Mouse (Mus musculus): Measurements from ENCODE around the gene Ctsh. TPM values are rescaled to one million over a fixed set of nuclear protein-coding genes. Genes with fewer than 3 reads are reported as not detected.
"Not testable (repeated sequence)": the region's sequence is repeated elsewhere in the genome, so short reads cannot be mapped to it uniquely, and the experiment has no call there.

The Ctsh gene
- polyA plus RNA-seq, 1 experiment from 2014 or later: 21.9 TPM

DNA sequence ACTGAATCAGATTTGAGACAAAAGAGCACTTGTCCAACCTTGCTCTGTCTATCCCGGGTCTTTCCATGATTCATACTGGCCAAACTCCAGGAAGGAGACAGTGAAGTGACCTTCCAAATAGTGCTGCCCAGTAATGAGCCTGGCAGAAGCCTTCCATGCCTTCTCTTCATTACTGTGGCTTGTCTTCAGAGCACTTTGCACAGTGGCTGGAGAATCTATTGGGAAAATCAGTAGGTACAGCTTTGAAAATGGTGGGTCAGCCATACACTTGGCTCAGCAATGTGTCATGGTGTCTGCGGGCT lies 6.6 kb downstream of the Ctsh start:
- ATAC-seq (replicated peaks): no peak
- WGBS: 72% methylated on average over 2 of the region's 2 CpGs
- Histone ChIP-seq H3K4me2 (replicated peaks) (no peak overlapping the region), H3K4me3 (no peak overlapping the region), H3K9me3 (no peaks in the 10 kb centered on the region), H3K36me3 (no peaks in the 10 kb centered on the region), H3K27me3 (no peaks in the 10 kb centered on the region), H3K27ac (replicated peaks) (no peak overlapping the region), H3K4me1 (no peaks in the 10 kb centered on the region), H3K9ac (replicated peaks) (no peak overlapping the region)

DNA sequence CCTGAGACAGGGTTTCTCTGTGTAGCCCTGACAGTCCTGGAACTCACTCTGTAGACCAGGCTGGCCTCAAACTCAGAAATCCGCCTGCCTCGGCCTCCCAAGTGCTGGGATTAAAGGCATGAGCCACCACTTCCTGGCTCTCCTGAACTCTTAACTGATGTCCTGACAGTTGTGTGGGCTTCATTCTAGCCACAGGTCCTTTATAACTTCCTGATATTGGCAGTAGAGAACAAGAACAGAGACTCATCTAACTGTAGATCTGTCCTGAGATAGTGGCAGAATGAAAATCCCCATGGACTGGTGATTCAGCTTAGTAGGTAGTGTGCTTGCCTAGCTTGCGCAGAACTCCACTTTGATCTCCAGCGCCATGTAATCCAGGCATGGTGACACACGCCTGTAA lies 7.0 kb downstream of the Ctsh start:
- H3K27ac ChIP-seq (replicated peaks); H3K4me1 ChIP-seq; ATAC-seq (replicated peaks); H3K9ac ChIP-seq (replicated peaks); H3K4me3 ChIP-seq; H3K27me3 ChIP-seq; H3K9me3 ChIP-seq; H3K4me2 ChIP-seq (replicated peaks); H3K36me3 ChIP-seq: not testable (repeated sequence)
- WGBS: 86% methylated on average over 5 of the region's 5 CpGs

DNA sequence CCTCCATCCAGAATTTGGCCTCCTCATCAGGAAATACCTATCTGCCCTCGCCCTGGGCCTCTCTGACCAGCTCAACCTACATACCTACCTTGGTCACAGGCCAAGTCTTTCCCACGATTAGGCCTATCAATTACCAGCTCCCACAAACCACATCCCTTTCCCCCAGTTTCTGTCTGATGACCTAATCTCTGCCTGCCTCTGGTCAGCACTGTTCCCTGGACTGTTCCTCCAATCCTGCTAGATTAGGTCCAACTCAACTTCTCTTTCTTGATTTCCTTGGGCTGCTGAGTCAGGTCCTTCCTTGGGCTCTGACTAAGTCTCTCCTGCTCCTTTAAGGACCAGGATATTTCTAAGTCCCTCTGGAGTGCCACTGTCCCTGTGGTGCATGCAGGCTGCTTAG lies 13.4 kb downstream of the Ctsh start:
- H3K9me3 ChIP-seq: no peaks in the 10 kb centered on the region
- no peak overlapping the region for H3K4me3 ChIP-seq
- ATAC-seq (replicated peaks): no peak
- H3K27me3 ChIP-seq: no peaks in the 10 kb centered on the region
- no peak overlapping the region for H3K9ac ChIP-seq (replicated peaks)
- no peaks in the 10 kb centered on the region for H3K4me1 ChIP-seq
- H3K4me2 ChIP-seq (replicated peaks): no peak overlapping the region
- H3K36me3 ChIP-seq: no peaks in the 10 kb centered on the region
- H3K27ac ChIP-seq (replicated peaks): no peak overlapping the region
- WGBS: 88% methylated on average over 2 of the region's 2 CpGs

DNA sequence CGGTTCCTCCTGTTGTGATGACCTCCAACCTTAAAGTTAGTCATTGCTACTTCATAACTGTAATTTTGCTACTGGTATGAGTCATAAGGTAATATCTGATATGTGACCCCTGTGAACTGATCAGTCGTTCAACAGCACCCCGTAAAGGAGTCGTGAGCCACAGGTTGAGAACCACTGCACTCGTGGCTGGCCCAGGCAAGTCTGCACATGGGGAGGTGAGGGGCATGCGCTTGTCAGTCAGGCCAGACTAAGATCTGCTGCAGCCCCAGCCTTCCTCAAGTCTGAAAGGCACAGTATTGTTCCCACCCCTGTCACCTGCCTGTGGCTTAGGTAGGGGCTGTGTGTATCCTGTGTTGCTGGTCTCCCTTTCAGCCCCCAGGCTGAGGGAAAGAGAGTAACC lies 14.8 kb downstream of the Ctsh start:
- WGBS: 86% methylated on average over 6 of the region's 6 CpGs
- Histone ChIP-seq H3K9me3 (no peaks in the 10 kb centered on the region), H3K27ac (replicated peaks) (no peak overlapping the region), H3K9ac (replicated peaks) (no peak overlapping the region), H3K4me2 (replicated peaks) (no peak overlapping the region), H3K27me3 (no peaks in the 10 kb centered on the region), H3K4me3 (no peak overlapping the region), H3K36me3 (no peaks in the 10 kb centered on the region), H3K4me1 (no peaks in the 10 kb centered on the region)
- ATAC-seq (replicated peaks): no peak

DNA sequence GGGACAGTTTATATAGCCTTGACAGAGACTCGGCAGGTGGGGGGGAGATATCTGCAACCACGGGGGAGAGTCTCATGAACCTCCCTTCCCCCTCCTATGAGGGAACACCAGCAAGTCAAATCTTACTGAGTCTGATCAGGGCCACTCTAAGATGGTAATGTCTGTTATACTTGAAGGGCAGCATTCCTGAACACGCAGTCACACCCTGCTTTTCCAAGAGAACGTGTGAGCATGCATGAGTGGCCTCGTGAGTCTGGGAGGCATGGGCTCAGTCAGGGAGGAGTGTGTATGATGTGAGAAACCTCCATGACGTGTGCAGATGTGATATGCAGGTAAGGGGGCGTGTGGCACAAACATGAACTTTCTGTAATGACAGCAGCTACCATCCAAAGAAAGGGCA lies 15.5 kb downstream of the Ctsh start:
- H3K9ac ChIP-seq (replicated peaks): no peak overlapping the region
- H3K4me3 ChIP-seq: no peak overlapping the region
- H3K9me3 ChIP-seq: no peaks in the 10 kb centered on the region
- no peaks in the 10 kb centered on the region for H3K36me3 ChIP-seq
- WGBS: 84% methylated on average over 7 of the region's 7 CpGs
- no peak for ATAC-seq (replicated peaks)
- no peak overlapping the region for H3K4me2 ChIP-seq (replicated peaks)
- H3K27ac ChIP-seq (replicated peaks): no peak overlapping the region
- H3K27me3 ChIP-seq: no peaks in the 10 kb centered on the region
- no peaks in the 10 kb centered on the region for H3K4me1 ChIP-seq

DNA sequence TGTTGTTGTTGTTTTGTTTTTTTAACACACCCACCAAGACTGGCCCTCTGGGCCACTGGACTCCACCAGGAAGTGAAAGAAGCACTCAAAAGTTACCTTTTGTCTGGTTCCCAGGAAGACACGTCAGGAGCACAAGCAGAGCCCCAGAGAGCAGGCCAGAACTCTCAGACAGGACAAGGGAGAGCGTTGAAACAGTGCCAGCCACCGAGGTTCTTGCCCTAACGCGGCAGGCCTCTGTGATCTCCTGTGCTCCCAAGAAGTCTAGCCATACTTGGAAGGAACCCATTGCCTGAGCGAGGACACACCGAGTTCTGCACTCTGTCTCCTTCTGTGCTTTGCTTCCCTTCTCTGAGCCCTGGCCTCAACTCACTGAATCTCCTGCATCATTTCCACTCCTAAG lies 16.2 kb downstream of the Ctsh start:
- Histone ChIP-seq H3K9me3 (no peaks in the 10 kb centered on the region), H3K4me2 (replicated peaks) (no peak overlapping the region), H3K4me1 (no peaks in the 10 kb centered on the region), H3K9ac (replicated peaks) (no peak overlapping the region), H3K27ac (replicated peaks) (no peak overlapping the region), H3K27me3 (no peaks in the 10 kb centered on the region), H3K36me3 (no peaks in the 10 kb centered on the region), H3K4me3 (no peak overlapping the region)
- WGBS: 86% methylated on average over 7 of the region's 7 CpGs
- no peak for ATAC-seq (replicated peaks)

DNA sequence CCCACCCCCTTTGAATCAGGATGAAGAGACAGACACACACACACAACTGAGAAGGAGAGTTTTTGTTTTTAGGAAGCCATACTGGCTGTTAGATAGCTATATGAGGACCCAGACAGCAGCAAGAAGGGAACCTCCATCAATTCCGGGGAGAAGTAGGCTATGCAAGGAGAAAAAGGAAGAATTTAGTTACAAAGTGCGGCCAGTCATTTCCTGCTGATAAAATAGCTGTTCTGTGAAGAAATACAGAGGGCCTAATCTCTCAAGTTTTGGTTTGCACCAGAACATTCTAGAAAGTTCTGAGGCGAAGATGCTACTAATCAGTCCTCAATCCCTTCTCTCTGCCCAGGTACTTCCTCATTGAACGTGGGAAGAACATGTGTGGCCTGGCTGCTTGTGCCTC lies 21.4 kb downstream of the Ctsh start:
- Histone ChIP-seq H3K9ac (replicated peaks) (no peak overlapping the region), H3K4me1 (no peaks in the 10 kb centered on the region), H3K9me3 (no peaks in the 10 kb centered on the region), H3K4me3 (no peak overlapping the region), H3K27ac (replicated peaks) (no peak overlapping the region), H3K4me2 (replicated peaks) (no peak overlapping the region), H3K36me3 (no peaks in the 10 kb centered on the region), H3K27me3 (no peaks in the 10 kb centered on the region)
- no peak for ATAC-seq (replicated peaks)
- 86% methylated on average over 4 of the region's 4 CpGs for WGBS

DNA sequence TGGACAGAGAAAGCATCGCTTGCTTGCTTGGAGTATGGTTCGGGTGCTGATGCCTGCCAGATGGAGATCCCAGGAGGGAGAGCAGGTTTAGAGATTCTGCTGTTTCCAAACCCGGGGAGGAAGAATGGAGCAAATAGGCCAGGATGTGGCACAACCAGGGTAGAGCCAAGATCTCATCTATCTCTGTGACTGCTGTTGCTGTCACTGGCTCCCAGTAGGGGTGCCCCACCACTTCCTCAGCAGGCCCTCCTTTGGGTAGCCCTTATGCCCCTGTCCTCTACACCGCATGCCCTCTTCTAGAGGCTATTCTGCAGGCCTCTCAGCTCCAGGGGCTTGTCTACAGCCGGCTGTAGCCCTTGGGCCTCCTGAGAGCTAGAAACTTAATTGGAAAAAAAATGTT lies 22.2 kb downstream of the Ctsh start:
- H3K4me2 ChIP-seq (replicated peaks): no peak overlapping the region
- no peaks in the 10 kb centered on the region for H3K36me3 ChIP-seq
- H3K9me3 ChIP-seq: no peaks in the 10 kb centered on the region
- no peak overlapping the region for H3K4me3 ChIP-seq
- no peak overlapping the region for H3K9ac ChIP-seq (replicated peaks)
- 87% methylated on average over 5 of the region's 5 CpGs for WGBS
- ATAC-seq (replicated peaks): no peak
- H3K27ac ChIP-seq (replicated peaks): no peak overlapping the region
- H3K27me3 ChIP-seq: no peaks in the 10 kb centered on the region
- no peaks in the 10 kb centered on the region for H3K4me1 ChIP-seq

DNA sequence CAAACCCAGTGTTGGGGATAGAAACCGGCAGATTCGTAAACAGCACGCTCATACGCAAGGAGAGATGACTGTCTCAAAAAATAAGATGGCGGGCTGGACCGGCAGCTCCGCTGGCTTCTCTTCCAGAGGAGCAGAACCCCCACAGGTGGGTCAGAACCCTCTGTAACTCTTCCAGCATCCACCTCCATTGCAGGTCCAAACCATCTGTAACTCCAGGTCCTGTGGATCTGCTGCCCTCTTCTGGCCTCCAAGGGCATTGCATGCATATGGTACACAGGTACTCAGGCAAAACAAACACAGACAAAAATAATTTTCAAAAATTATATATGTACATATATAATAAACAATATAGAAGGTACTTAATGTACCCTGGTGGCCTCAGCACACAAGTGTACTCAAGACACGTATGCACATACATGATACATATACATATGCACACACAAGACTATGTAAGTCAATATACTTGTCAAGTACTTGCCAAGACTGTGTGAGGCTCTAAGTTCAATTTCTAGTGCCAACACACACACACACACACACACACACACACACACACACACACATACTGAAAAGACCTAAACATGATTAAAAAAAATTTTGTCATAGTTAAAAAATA lies 23.0 kb downstream of the Ctsh start:
- H3K9ac ChIP-seq (replicated peaks): no peak overlapping the region
- H3K9me3 ChIP-seq: no peaks in the 10 kb centered on the region
- 58% methylated on average over 8 of the region's 8 CpGs for WGBS
- no peaks in the 10 kb centered on the region for H3K36me3 ChIP-seq
- H3K27me3 ChIP-seq: no peaks in the 10 kb centered on the region
- peak; percentile 55 for ATAC-seq (replicated peaks)
- no peak overlapping the region for H3K27ac ChIP-seq (replicated peaks)
- no peak overlapping the region for H3K4me3 ChIP-seq
- no peaks in the 10 kb centered on the region for H3K4me1 ChIP-seq
- H3K4me2 ChIP-seq (replicated peaks): no peak overlapping the region

DNA sequence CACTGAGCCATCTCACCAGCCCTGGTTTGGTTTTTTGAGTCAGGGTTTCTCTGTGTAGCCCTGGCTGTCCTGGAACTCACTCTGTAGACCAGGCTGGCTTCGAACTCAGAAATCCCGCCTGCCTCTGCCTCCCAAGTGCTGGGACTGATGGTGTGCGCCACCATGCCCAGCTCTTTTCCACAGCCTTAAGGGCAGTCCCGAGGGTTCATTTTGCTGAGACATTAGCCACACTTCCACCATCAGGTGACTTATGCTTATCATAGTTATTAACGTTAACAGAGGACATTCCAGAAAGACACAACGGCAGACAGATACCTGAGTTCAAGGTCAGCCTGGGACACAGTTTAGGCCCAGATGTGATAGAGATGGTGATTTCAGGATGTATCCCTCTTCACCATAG lies 28.0 kb downstream of the Ctsh start:
- ATAC-seq (replicated peaks); H3K9ac ChIP-seq (replicated peaks); H3K27me3 ChIP-seq; H3K27ac ChIP-seq (replicated peaks); H3K4me2 ChIP-seq (replicated peaks); H3K9me3 ChIP-seq; H3K4me3 ChIP-seq; H3K4me1 ChIP-seq: not testable (repeated sequence)
- H3K36me3 ChIP-seq: peaks cover 11% of the 10 kb centered on the region
- 94% methylated on average over 6 of the region's 6 CpGs for WGBS

DNA sequence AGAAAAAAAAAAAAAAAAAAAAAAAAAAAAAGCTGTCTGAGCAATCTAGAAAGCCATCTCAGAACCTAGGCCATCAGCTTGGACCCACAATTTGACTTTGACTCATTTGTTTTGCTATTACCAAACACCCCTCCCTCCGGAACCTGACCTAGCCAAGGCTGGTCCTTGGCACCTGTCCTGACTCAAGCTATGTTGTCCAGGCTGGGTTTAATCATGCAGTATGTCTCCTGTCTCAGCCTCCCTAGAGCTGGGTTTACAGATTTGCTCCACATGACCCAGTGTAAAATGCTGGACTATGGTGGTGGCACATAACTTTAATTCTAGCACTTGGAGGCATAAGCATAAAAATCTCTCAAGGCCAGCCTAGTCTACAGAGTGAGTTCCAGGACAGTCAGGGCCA lies 29.0 kb downstream of the Ctsh start:
- no peak overlapping the region for H3K4me3 ChIP-seq
- no peak overlapping the region for H3K9ac ChIP-seq (replicated peaks)
- no peaks in the 10 kb centered on the region for H3K4me1 ChIP-seq
- ATAC-seq (replicated peaks): 0 out of 2 replicates have a peak, but pooled peaks have one; percentile 25
- H3K36me3 ChIP-seq: peaks cover 14% of the 10 kb centered on the region
- no peak overlapping the region for H3K27ac ChIP-seq (replicated peaks)
- no peak overlapping the region for H3K4me2 ChIP-seq (replicated peaks)
- no peaks in the 10 kb centered on the region for H3K27me3 ChIP-seq
- 98% methylated on average over 1 of the region's 1 CpGs for WGBS
- no peaks in the 10 kb centered on the region for H3K9me3 ChIP-seq

DNA sequence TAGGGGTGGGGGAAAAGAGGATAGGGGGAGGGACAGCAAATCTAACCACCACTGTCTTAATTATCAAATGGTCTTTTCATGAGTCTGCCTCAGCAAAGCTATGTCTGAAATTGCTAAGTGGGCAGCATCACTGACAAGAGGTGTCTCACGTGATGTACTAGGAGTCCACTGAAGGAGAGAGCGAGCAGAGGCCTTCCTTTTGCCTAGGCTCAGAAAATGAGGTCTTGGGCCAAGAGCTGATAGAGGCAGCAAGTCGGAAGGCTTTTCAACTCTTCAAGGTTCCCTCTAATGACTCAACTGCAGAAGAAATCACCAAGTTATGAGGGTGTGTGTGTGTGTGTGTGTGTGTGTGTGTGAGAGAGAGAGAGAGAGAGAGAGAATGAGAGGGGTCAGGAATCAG lies 30.2 kb downstream of the Ctsh start:
- no peak overlapping the region for H3K27ac ChIP-seq (replicated peaks)
- no peaks in the 10 kb centered on the region for H3K4me1 ChIP-seq
- H3K27me3 ChIP-seq: no peaks in the 10 kb centered on the region
- no peaks in the 10 kb centered on the region for H3K9me3 ChIP-seq
- H3K36me3 ChIP-seq: peaks cover 24% of the 10 kb centered on the region
- no peak for ATAC-seq (replicated peaks)
- WGBS: 89% methylated on average over 3 of the region's 3 CpGs
- H3K4me3 ChIP-seq: no peak overlapping the region
- H3K4me2 ChIP-seq (replicated peaks): no peak overlapping the region
- H3K9ac ChIP-seq (replicated peaks): no peak overlapping the region

DNA sequence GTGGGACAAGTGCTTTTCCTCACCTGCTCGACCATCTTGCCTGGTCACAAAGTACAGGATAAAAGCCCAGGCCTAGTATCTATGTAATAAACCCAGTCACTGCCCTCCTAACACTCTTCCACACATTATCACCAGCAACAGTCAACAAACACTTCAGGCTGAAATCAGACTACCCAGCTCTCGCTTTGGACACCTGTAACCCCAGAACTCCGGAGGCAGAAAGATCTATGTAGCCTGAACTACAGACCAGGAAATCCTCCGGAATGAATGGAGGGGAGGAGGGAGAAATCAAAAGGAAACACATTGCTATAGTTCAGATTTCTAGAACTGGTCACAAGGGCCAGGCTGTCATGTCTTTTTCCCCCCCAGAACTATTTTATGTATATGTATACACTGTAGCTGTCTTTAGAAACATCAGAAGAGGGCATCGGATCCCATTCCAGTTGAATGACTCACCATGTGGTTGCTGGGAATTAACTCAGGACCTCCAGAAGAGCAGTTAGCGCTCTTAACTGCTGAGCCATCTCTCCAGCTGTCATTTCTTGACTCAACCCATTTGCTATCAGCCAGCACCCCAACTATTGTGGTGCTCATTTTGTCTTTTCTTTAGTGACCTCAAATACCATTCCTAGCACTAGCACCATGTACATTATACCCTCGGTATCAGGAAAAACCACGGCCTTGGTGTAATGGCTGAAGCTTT lies 31.0 kb downstream of the Ctsh start:
- Histone ChIP-seq H3K9ac (replicated peaks) (no peak overlapping the region), H3K27me3 (no peaks in the 10 kb centered on the region), H3K4me2 (replicated peaks) (no peak overlapping the region), H3K27ac (replicated peaks) (no peak overlapping the region), H3K4me3 (no peak overlapping the region), H3K9me3 (no peaks in the 10 kb centered on the region), H3K36me3 (peaks cover 32% of the 10 kb centered on the region), H3K4me1 (no peaks in the 10 kb centered on the region)
- no peak for ATAC-seq (replicated peaks)
- 93% methylated on average over 8 of the region's 8 CpGs for WGBS

Measured in forebrain, embryonic 15.5 days (tissue).